Mouse (Mus musculus): ENCODE measurements around the gene Sun2.

DNA sequence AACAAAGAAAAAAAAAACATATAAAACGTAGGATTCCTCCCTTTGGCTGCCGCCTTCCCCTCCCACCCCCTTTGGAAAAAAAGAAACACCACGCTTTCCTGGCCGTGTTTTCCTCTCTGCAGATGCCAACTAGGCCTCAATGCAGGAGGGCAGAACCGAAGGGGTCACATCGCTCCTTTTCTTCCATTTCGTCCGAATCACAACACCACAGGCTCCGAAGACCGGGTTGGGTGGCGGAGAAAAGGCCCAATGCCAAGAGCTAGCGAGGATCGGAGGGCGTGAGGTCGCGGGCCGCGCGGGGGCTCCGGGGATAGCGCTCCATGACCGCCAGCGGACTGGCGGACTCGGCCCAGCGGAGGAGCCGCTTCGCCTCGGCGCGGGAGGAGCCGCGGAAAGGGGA lies 55.2 kb downstream of the Sun2 start:
- TF ChIP-seq POLR2A (IDR thresholded peaks at IDR 0.05; ENCODE audit: insufficient read depth, low read depth, low read length): no peak
- TF ChIP-seq CTCF (IDR thresholded peaks at IDR 0.05; ENCODE audit: insufficient read depth, low read depth, low read length): no peak
